19 mouse cellular contexts compared by ENCODE assay signal in the genomic region with DNA sequence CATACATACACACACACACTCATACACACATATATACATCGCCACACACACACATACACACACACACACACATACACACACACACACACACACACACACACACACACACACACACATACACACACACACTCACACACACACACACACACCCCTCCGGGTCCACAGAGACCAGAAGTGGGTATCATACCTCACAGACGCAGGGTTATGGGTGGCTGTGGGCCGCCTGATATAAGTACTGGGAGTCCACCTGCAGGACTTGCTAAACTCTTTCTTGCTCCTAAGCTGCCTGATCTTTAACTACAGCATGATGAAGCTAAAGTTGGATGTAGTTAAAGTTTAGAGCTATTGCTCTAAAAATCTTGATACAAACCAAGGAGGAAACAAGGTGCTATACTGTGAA.
"Had no signal": no experiment of that assay in that cellular context is flagged by ENCODE, and none has a peak within 500 bp of the region (broad histone marks: within the 10 kb centered on the region; RNA-seq: fewer than 3 reads in every experiment).

No protein-coding gene starts in this region.

- H3K4me3 ChIP-seq: midbrain, embryonic 10.5 days; midbrain, embryonic 12.5 days; myocyte; neural tube, embryonic 13.5 days; neural tube, embryonic 15.5 days had no signal

- H3K4me1 ChIP-seq: midbrain, embryonic 10.5 days; neural tube, embryonic 15.5 days had no signal

- H3K27me3 ChIP-seq: midbrain, embryonic 12.5 days; neural tube, embryonic 13.5 days; neural tube, embryonic 15.5 days had no signal

- H3K9ac ChIP-seq: lung, embryonic 14.5 days; midbrain, embryonic 12.5 days; neural tube, embryonic 13.5 days; neural tube, embryonic 15.5 days had no signal

- DNase-seq: lung, adult 18-20 months; lung, postnatal 10 days; lung, postnatal 4 days; midbrain, embryonic 14.5 days; retina, postnatal 1 day; right cerebral cortex, adult 18-20 months; right cerebral cortex, postnatal 25 days; right cerebral cortex, postnatal 4 days; spleen, adult 18-20 months; thymus, adult 18-20 months; thymus, postnatal 14 days; thymus, postnatal 36 days had no signal

- H3K4me2 ChIP-seq: lung, embryonic 14.5 days; midbrain, embryonic 12.5 days; neural tube, embryonic 13.5 days; neural tube, embryonic 15.5 days had no signal

- H3K27ac ChIP-seq: midbrain, embryonic 10.5 days; midbrain, embryonic 12.5 days; neural tube, embryonic 13.5 days; neural tube, embryonic 15.5 days had no signal

- ATAC-seq: midbrain, embryonic 16.5 days had no signal

- H3K36me3 ChIP-seq: midbrain, embryonic 12.5 days; neural tube, embryonic 13.5 days; neural tube, embryonic 15.5 days had no signal

- H3K9me3 ChIP-seq: midbrain, embryonic 10.5 days; midbrain, embryonic 12.5 days; neural tube, embryonic 13.5 days; neural tube, embryonic 15.5 days had no signal
